Mouse (Mus musculus) liver, adult 2 months (tissue): ENCODE results near the gene Gm10964.

Source experiments
- CTCF ChIP-seq: fragments of 200-500 bp; IDR thresholded peaks from 2 replicates; pipeline ENCODE4 v1.5.1; 2011; ENCODE audit warnings: low read depth, low read length, control low read depth
- POLR2A ChIP-seq: fragments of 200-500 bp; IDR thresholded peaks from 2 replicates; pipeline ENCODE4 v1.6.1; 2011; ENCODE audit warnings: low read length, control low read depth; ENCODE audit not compliant: insufficient read depth; ENCODE audit errors: extremely low read depth

GRCm38 (mm10) chr3:103759261-103759970 is 20.2 kb downstream of the Gm10964 start:
- TF ChIP-seq CTCF: no peak
- no peak for TF ChIP-seq POLR2A
